Mouse (Mus musculus) C2C12 (cell line): ENCODE measurements around the gene Kcnd3. TPM values are rescaled to one million over a fixed set of nuclear protein-coding genes. Genes with fewer than 3 reads are reported as not detected.

Source experiments
- H3K27me3 ChIP-seq: one replicate; pipeline ENCODE4 v1.6.1; 2011; ENCODE audit not compliant: control insufficient read depth, insufficient read depth, insufficient read length
- H3K36me3 ChIP-seq: one replicate; pipeline ENCODE4 v1.6.1; 2011; ENCODE audit not compliant: control insufficient read depth, insufficient read depth
- H3K4me3 ChIP-seq: one replicate; pipeline ENCODE4 v1.5.1; 2011; ENCODE audit warnings: mild to moderate bottlenecking, control low read depth; ENCODE audit not compliant: poor library complexity, insufficient read depth, severe bottlenecking
- H3K79me2 ChIP-seq: one replicate; pipeline ENCODE4 v1.6.1; 2011; ENCODE audit not compliant: control insufficient read depth, insufficient read depth
- H3K79me3 ChIP-seq: one replicate; pipeline ENCODE4 v1.6.1; 2011; ENCODE audit warnings: low read depth, control low read depth
- H3ac ChIP-seq: one replicate; pipeline ENCODE3; 2011; ENCODE audit warnings: low read depth; ENCODE audit not compliant: control insufficient read depth, insufficient read length
- CEBPB ChIP-seq: IDR thresholded peaks from one replicate; pipeline ENCODE4 v1.6.1; 2011; ENCODE audit warnings: low read depth, mild to moderate bottlenecking, control low read depth, moderate library complexity
- CTCF ChIP-seq: IDR thresholded peaks from one replicate; pipeline ENCODE4 v1.5.1; 2011; ENCODE audit not compliant: control insufficient read depth, insufficient read depth, insufficient read length
- FOSL1 ChIP-seq: IDR thresholded peaks from one replicate; pipeline ENCODE4 v1.8.0; 2011; ENCODE audit warnings: mild to moderate bottlenecking, low read length; ENCODE audit not compliant: poor library complexity, insufficient read depth, severe bottlenecking
- MAX ChIP-seq: IDR thresholded peaks from one replicate; pipeline ENCODE4 v1.6.1; 2011; ENCODE audit warnings: mild to moderate bottlenecking, control low read depth
- MYOD1 ChIP-seq: IDR thresholded peaks from one replicate; pipeline ENCODE4 v1.6.1; 2011; ENCODE audit warnings: low read depth; ENCODE audit not compliant: control insufficient read depth, insufficient read length
- MYOG ChIP-seq: IDR thresholded peaks from one replicate; pipeline ENCODE4 v1.6.1; 2011; ENCODE audit not compliant: control insufficient read depth, insufficient read length; ENCODE audit errors: extremely low read depth
- USF1 ChIP-seq: IDR thresholded peaks from one replicate; pipeline ENCODE4 v1.6.1; 2011; ENCODE audit warnings: low read depth, mild to moderate bottlenecking, control low read depth, moderate library complexity
- long read RNA-seq, 2 experiments: library from polyadenylated mRNA; unstranded; transcript quantifications; one replicate each; pipeline ENCODE4 v2.0.0; 2019 to 2020
- polyA plus RNA-seq: library from polyadenylated mRNA; unstranded; fragments of >200 nt; fragmentation: generic; extraction: Trizol; gene quantifications from one replicate; pipeline ENCODE4 v1.2.1, GENCODE M21; 2012; ENCODE audit warnings: missing spikeins

Kcnd3 gene
- 0.01 TPM for polyA plus RNA-seq
- long read RNA-seq, experiment 1, result 0 reads
- long read RNA-seq, experiment 2, partial matches to known transcripts, result 0 of 1 reads
- long read RNA-seq, experiment 2, other reads (novel, unspliced or antisense), result 1 of 1 reads

GRCm38 (mm10) chr3:105451627-105452555 is at the start of gene Kcnd3:
TSS of gene Kcnd3 (plus strand) at chr3:105452330.
- peaks cover 27% of the 10 kb centered on the region for H3K27me3 ChIP-seq
- no peaks in the 10 kb centered on the region for H3K79me3 ChIP-seq
- TF ChIP-seq CEBPB, result no peak
- no peak for TF ChIP-seq USF1
- TF ChIP-seq MYOG, result no peak
- no peak within 1 kb of the TSS for H3K4me3 ChIP-seq
- no peaks in the 10 kb centered on the region for H3K79me2 ChIP-seq
- H3K36me3 ChIP-seq, result no peaks in the 10 kb centered on the region
- no peak within 1 kb of the TSS for H3ac ChIP-seq

GRCm38 (mm10) chr3:105402676-105403075 is 49.5 kb upstream of the Kcnd3 start:
- TF ChIP-seq MYOD1 (no peak), USF1 (no peak), MAX (no peak), FOSL1 (no peak), CEBPB (no peak), CTCF (no peak), MYOG (no peak)
- Histone ChIP-seq H3K79me2 (no peaks in the 10 kb centered on the region), H3K36me3 (no peaks in the 10 kb centered on the region), H3K4me3 (no peak overlapping the region), H3K27me3 (peaks cover 3% of the 10 kb centered on the region), H3ac (no peak overlapping the region), H3K79me3 (no peaks in the 10 kb centered on the region)

GRCm38 (mm10) chr3:105403410-105404076 is 48.6 kb upstream of the Kcnd3 start:
- H3K27me3 ChIP-seq, result peaks cover 3% of the 10 kb centered on the region
- no peaks in the 10 kb centered on the region for H3K79me2 ChIP-seq
- H3ac ChIP-seq, result no peak overlapping the region
- no peaks in the 10 kb centered on the region for H3K79me3 ChIP-seq
- no peaks in the 10 kb centered on the region for H3K36me3 ChIP-seq
- TF ChIP-seq MYOG (no peak), CTCF (no peak), MAX (no peak), MYOD1 (no peak), CEBPB (no peak), FOSL1 (no peak), USF1 (no peak)
- H3K4me3 ChIP-seq, result no peak overlapping the region

GRCm38 (mm10) chr3:105404077-105404446 is 48.1 kb upstream of the Kcnd3 start:
- peaks cover 3% of the 10 kb centered on the region for H3K27me3 ChIP-seq
- H3ac ChIP-seq, result no peak overlapping the region
- no peak overlapping the region for H3K4me3 ChIP-seq
- H3K79me3 ChIP-seq, result no peaks in the 10 kb centered on the region
- H3K79me2 ChIP-seq, result no peaks in the 10 kb centered on the region
- TF ChIP-seq FOSL1 (no peak), CEBPB (no peak), USF1 (no peak), MAX (no peak), MYOG (no peak), MYOD1 (no peak), CTCF (no peak)
- no peaks in the 10 kb centered on the region for H3K36me3 ChIP-seq

GRCm38 (mm10) chr3:105405516-105405915 is 46.6 kb upstream of the Kcnd3 start:
- Histone ChIP-seq H3K79me2 (no peaks in the 10 kb centered on the region), H3K36me3 (no peaks in the 10 kb centered on the region), H3K27me3 (peaks cover 3% of the 10 kb centered on the region), H3ac (no peak overlapping the region), H3K4me3 (no peak overlapping the region), H3K79me3 (no peaks in the 10 kb centered on the region)
- TF ChIP-seq CEBPB (no peak), USF1 (no peak), CTCF (no peak), MAX (no peak), MYOD1 (no peak), MYOG (no peak), FOSL1 (no peak)
